Mouse (Mus musculus) embryonic facial prominence, embryonic 14.5 days (tissue): Measurements from ENCODE around the gene Asb1. TPM values are rescaled to one million over a fixed set of nuclear protein-coding genes. Genes with fewer than 3 reads are reported as not detected.

ENCODE experiments used
- ATAC-seq: fragments of 200-750 bp; cut with Nextera tagmentation; 2 replicates; pipeline ENCODE4 v1.8.0; 2017; ENCODE audit warnings: low read depth, moderate number of reproducible peaks, moderate TSS enrichment
- DNase-seq: peaks from one replicate; pipeline ENCODE4 v3.0.0-alpha.2; 2015; ENCODE audit warnings: low spot score
- H3K27ac ChIP-seq: fragments of 300-500 bp; sonication (generic); replicated peaks from 2 replicates; pipeline ENCODE4 v1.5.1; 2014; ENCODE audit warnings: low read depth, mild to moderate bottlenecking, low read length, moderate library complexity
- H3K27me3 ChIP-seq: fragments of 300-500 bp; sonication (generic); replicated peaks from 2 replicates; pipeline ENCODE4 v1.6.1; 2014; ENCODE audit warnings: low read length; ENCODE audit not compliant: control insufficient read depth, insufficient read depth
- H3K36me3 ChIP-seq: fragments of 300-500 bp; sonication (generic); 2 replicates; pipeline ENCODE4 v1.6.1; 2014; ENCODE audit warnings: low read length, mixed read lengths; ENCODE audit not compliant: control insufficient read depth, insufficient read depth
- H3K4me1 ChIP-seq: fragments of 300-500 bp; sonication (generic); 2 replicates; pipeline ENCODE4 v1.6.1; 2014; ENCODE audit warnings: antibody characterized with exemption, low read length; ENCODE audit not compliant: control insufficient read depth, insufficient read depth
- H3K4me2 ChIP-seq: fragments of 300-500 bp; sonication (generic); 2 replicates; pipeline ENCODE4 v1.6.1; 2014; ENCODE audit warnings: low read depth, mild to moderate bottlenecking, low read length, moderate library complexity, mixed read lengths
- H3K4me3 ChIP-seq: fragments of 300-500 bp; sonication (generic); 2 replicates; pipeline ENCODE4 v1.5.1; 2014; ENCODE audit warnings: low read depth, mild to moderate bottlenecking, low read length
- H3K9ac ChIP-seq: fragments of 300-500 bp; sonication (generic); 2 replicates; pipeline ENCODE4 v1.6.1; 2014; ENCODE audit warnings: low read depth, mild to moderate bottlenecking, low read length, moderate library complexity, mixed read lengths
- H3K9me3 ChIP-seq: fragments of 300-500 bp; sonication (generic); 2 replicates; pipeline ENCODE4 v1.6.1; 2016; ENCODE audit warnings: low read length; ENCODE audit not compliant: control insufficient read depth
- WGBS: fragments of 180-500 bp; shearing (Covaris S2); extraction: QIAGEN DNeasy Blood & Tissue Kit; methylation state at CpG from one replicate; pipeline ENCODE4 v1.1.7; 2014; 5-methylcytosine and 5-hydroxymethylcytosine counted together
- polyA plus RNA-seq: library from polyadenylated mRNA; unstranded; fragments of >200 nt; fragmentation: Nextera tagmentation; extraction: Ambion mirVana; gene quantifications from 2 replicates; pipeline ENCODE4 v1.2.1, GENCODE M21; 2014

The Asb1 gene
- polyA plus RNA-seq, 1 experiment from 2014 or later = 8.0 TPM

GRCm38 (mm10) chr1:91537786-91538569, 2.4 kb upstream of the Asb1 start:
- no peak overlapping the region for H3K4me2 ChIP-seq
- H3K4me3 ChIP-seq = no peak overlapping the region
- DNase-seq = no peak
- peaks cover 33% of the 10 kb centered on the region for H3K27me3 ChIP-seq
- WGBS = 25% methylated on average over 17 of the region's 22 CpGs
- H3K9me3 ChIP-seq = no peaks in the 10 kb centered on the region
- no peak overlapping the region for H3K9ac ChIP-seq
- H3K36me3 ChIP-seq = no peaks in the 10 kb centered on the region
- no peak overlapping the region for H3K27ac ChIP-seq
- ATAC-seq = no peak
- no peaks in the 10 kb centered on the region; the same call in 1 of the 2 replicates for H3K4me1 ChIP-seq

DNA sequence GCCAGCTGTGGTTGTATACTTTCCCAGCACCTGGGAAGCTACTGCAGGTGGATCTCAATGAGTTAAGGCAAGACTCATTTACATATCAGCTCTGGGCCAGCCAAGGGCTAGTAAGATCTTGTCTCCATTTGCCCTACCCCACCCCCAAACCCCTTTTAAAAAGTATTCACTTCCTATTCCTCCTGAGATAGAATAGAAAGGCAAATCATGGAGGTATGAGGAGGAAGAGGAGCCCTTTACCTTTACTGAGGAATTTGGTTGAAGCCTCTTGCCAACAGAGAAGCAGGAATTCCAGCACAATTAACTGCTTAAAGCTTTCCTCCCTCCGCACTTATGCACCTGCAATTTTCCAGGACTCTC, 1.8 kb upstream of the Asb1 start:
- no peak overlapping the region for H3K27ac ChIP-seq
- no peak overlapping the region for H3K9ac ChIP-seq
- 48% methylated on average over 1 of the region's 1 CpGs for WGBS
- no peak for DNase-seq
- H3K4me2 ChIP-seq = no peak overlapping the region
- H3K27me3 ChIP-seq = peaks cover 33% of the 10 kb centered on the region
- H3K9me3 ChIP-seq = no peaks in the 10 kb centered on the region
- no peaks in the 10 kb centered on the region for H3K36me3 ChIP-seq
- H3K4me1 ChIP-seq = no peaks in the 10 kb centered on the region; the same call in 1 of the 2 replicates
- H3K4me3 ChIP-seq = no peak overlapping the region
- no peak for ATAC-seq

- no peaks in the 10 kb centered on the region; the same call in 1 of the 2 replicates for H3K4me1 ChIP-seq
- no peaks in the 10 kb centered on the region for H3K9me3 ChIP-seq
- no peaks in the 10 kb centered on the region for H3K36me3 ChIP-seq
- H3K27ac ChIP-seq = no peak overlapping the region
- no peak overlapping the region for H3K4me3 ChIP-seq
- H3K4me2 ChIP-seq = peak overlapping the region; percentile 98; the same call in 1 of the 2 replicates
- DNase-seq (no peak), ATAC-seq (no peak)
- H3K27me3 ChIP-seq = peaks cover 33% of the 10 kb centered on the region
- H3K9ac ChIP-seq = no peak overlapping the region
- WGBS = 31% methylated on average over 6 of the region's 6 CpGs
These were observed 1.1 kb upstream of the Asb1 start for GRCm38 (mm10) chr1:91539246-91539645.

- no peak; the same call in 1 of the 2 replicates for ATAC-seq
- Histone ChIP-seq H3K4me1 (no peaks in the 10 kb centered on the region; the same call in 1 of the 2 replicates), H3K4me2 (peak overlapping the region; percentile 98), H3K4me3 (peak overlapping the region; percentile 77), H3K27me3 (peaks cover 33% of the 10 kb centered on the region), H3K27ac (no peak overlapping the region), H3K36me3 (peaks cover 5% of the 10 kb centered on the region; the same call in 1 of the 2 replicates), H3K9ac (peak overlapping the region; percentile 60), H3K9me3 (no peaks in the 10 kb centered on the region)
- DNase-seq = no peak
- WGBS = 3% methylated on average over 22 of the region's 22 CpGs
These were observed 557 bp upstream of the Asb1 start for GRCm38 (mm10) chr1:91539704-91540270.

GRCm38 (mm10) chr1:91541042-91541592, 773 bp downstream of the Asb1 start:
- DNase-seq (no peak), ATAC-seq (no peak)
- Histone ChIP-seq H3K9me3 (no peaks in the 10 kb centered on the region), H3K4me3 (peak overlapping the region; percentile 77), H3K36me3 (peaks cover 12% of the 10 kb centered on the region; the same call in 1 of the 2 replicates), H3K4me1 (no peaks in the 10 kb centered on the region; the same call in 1 of the 2 replicates), H3K27me3 (peaks cover 32% of the 10 kb centered on the region), H3K27ac (no peak overlapping the region), H3K9ac (peak overlapping the region; percentile 73), H3K4me2 (peak overlapping the region; percentile 98)
- WGBS = 11% methylated on average over 14 of the region's 15 CpGs

GRCm38 (mm10) chr1:91543974-91544373, 3.6 kb downstream of the Asb1 start:
- H3K27ac ChIP-seq = no peak overlapping the region
- H3K9ac ChIP-seq = 0 out of 2 replicates have a peak overlapping the region, but pooled peaks have one; percentile 14
- DNase-seq = no peak
- no peak overlapping the region for H3K4me3 ChIP-seq
- no peaks in the 10 kb centered on the region for H3K9me3 ChIP-seq
- peaks cover 31% of the 10 kb centered on the region; the same call in 1 of the 2 replicates for H3K36me3 ChIP-seq
- no peak for ATAC-seq
- 79% methylated on average over 4 of the region's 4 CpGs for WGBS
- H3K27me3 ChIP-seq = peaks cover 12% of the 10 kb centered on the region
- H3K4me2 ChIP-seq = no peak overlapping the region
- no peaks in the 10 kb centered on the region; the same call in 1 of the 2 replicates for H3K4me1 ChIP-seq

- 71% methylated on average over 1 of the region's 1 CpGs for WGBS
- Histone ChIP-seq H3K27me3 (no peaks in the 10 kb centered on the region), H3K27ac (no peak overlapping the region), H3K36me3 (peaks cover 31% of the 10 kb centered on the region; the same call in 1 of the 2 replicates), H3K4me1 (no peaks in the 10 kb centered on the region; the same call in 1 of the 2 replicates), H3K9me3 (no peaks in the 10 kb centered on the region), H3K4me3 (no peak overlapping the region), H3K9ac (no peak overlapping the region), H3K4me2 (no peak overlapping the region)
- ATAC-seq = no peak
- no peak for DNase-seq
These were observed 4.9 kb downstream of the Asb1 start for GRCm38 (mm10) chr1:91545226-91545625.

- Histone ChIP-seq H3K27me3 (no peaks in the 10 kb centered on the region), H3K9ac (no peak overlapping the region), H3K27ac (no peak overlapping the region), H3K4me1 (no peaks in the 10 kb centered on the region), H3K4me2 (no peak overlapping the region), H3K4me3 (no peak overlapping the region), H3K9me3 (no peaks in the 10 kb centered on the region), H3K36me3 (peaks cover 38% of the 10 kb centered on the region; the same call in 1 of the 2 replicates)
- DNase-seq = no peak
- no peak for ATAC-seq
- WGBS = 90% methylated on average over 5 of the region's 5 CpGs
These were observed 7.2 kb downstream of the Asb1 start for GRCm38 (mm10) chr1:91547567-91547966.
